Mouse (Mus musculus) E14TG2a.4 (cell line): ENCODE measurements at regions not wholly inside any gene's neighbourhood (a gene's known extent, or its start where the extent isn't known, plus 50 kb on each side); places are given as distances from the start of the nearest gene placed in this dataset.

Source experiments
- CTCF ChIP-seq: conservative IDR thresholded peaks from 2 replicates; pipeline ENCODE4 v1.5.1; 2014; ENCODE audit warnings: low read length
- NANOG ChIP-seq: IDR thresholded peaks from 2 replicates; pipeline ENCODE4 v1.6.1; 2014; ENCODE audit warnings: borderline replicate concordance, low read length, mixed read lengths

DNA sequence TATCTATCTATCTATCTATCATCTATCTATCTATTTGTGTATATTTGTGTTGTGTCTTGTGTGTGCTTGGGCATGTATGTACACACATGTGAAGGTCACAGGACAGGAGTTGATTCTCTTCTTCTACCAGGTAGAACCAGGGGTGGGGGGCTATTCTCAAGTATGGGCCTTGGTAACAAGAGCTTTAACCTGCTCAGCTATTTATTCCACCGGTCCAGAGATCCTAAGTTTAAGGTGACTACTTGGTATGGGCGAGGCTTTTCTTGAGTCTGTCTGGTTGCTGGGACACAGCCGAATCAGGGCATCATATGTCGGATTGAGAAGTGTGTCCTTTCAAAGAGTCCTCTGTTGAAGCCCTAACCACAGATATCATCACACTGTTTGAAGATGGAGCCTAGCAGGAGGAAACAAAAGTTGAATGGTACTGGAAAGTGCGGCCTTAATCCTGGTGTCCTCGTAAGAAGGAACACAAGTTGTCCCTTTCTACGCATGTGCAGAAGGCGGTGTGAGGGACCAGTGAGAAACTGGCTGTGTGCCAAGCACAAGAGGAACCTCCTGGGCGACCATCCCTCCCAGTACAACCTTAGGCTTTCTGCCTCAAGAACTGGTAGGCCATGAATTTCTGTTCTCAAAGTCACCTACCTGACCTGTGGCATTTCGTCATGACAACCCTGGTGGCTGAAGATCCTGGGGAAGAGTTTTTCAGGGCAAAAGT is 80.0 kb upstream of the Cpsf6 start:
- TF ChIP-seq CTCF (no peak), NANOG (no peak)
